Mouse (Mus musculus): ENCODE results near the gene Kcna7. TPM values are rescaled to one million over a fixed set of nuclear protein-coding genes. Genes with fewer than 3 reads are reported as not detected.

Gene Kcna7
- total RNA-seq, 2 experiments from 2014 or later = not detected

DNA sequence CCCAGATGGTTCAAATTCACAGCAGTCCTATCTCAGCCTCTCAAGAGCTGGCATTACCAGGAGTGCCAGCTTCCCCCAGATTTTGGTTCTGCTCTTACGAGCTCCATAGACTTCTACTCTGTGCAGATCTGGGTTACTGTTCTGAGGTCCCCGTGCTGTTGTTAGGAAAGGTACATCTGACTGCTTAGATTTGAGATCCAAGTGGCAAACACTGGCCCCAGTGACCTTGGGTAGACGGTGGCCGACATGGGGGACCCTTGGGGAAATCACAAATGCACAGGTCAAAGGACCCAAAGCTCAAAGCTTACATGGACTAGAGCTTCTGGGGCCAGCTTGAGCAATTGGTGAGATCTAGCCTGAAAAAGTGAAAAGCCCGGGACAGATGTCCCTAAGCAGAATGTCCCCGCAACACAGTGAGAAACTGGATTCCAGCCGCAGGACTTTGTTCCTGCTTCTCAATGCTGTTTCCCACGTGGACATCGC is 51.3 kb downstream of the Kcna7 start:
- ATAC-seq (replicated peaks; ENCODE audit: low FRiP score, poor library complexity, severe bottlenecking) = no peak

GRCm38 (mm10) chr7:45457204-45458060 is 52.0 kb downstream of the Kcna7 start:
- no peak for ATAC-seq (replicated peaks; ENCODE audit: low FRiP score, poor library complexity, severe bottlenecking)

GRCm38 (mm10) chr7:45458748-45459563 is 53.5 kb downstream of the Kcna7 start:
- ATAC-seq (replicated peaks; ENCODE audit: low FRiP score, poor library complexity, severe bottlenecking) = peak; percentile 23; the same call in 1 of the 2 replicates

Other genes starting within 250 kb of the Kcna7 start
Only the 30 nearest of the 33 such genes appear.
- gene Pth2, start 224.7 kb upstream of the Kcna7 start, total RNA-seq (2015; ENCODE audit: low replicate concordance) = not detected in 2 replicates
- not detected in 2 replicates for gene Pth2, start 224.7 kb upstream of the Kcna7 start, total RNA-seq (2017; ENCODE audit: low replicate concordance)
- not detected in 2 replicates for gene Ccdc155, start 200.8 kb upstream of the Kcna7 start, total RNA-seq (2015; ENCODE audit: low replicate concordance)
- not detected in 2 replicates for gene Ccdc155, start 200.8 kb upstream of the Kcna7 start, total RNA-seq (2017; ENCODE audit: low replicate concordance)
- gene Dkkl1, start 193.5 kb upstream of the Kcna7 start, total RNA-seq (2015; ENCODE audit: low replicate concordance) = 6.3 and 8.6 TPM in 2 replicates
- gene Dkkl1, start 193.5 kb upstream of the Kcna7 start, total RNA-seq (2017; ENCODE audit: low replicate concordance) = 0.77 TPM in 1 of 2 replicates, not detected in the other
- gene Tead2, start 189.9 kb upstream of the Kcna7 start, total RNA-seq (2015; ENCODE audit: low replicate concordance) = not detected in 2 replicates
- not detected in 2 replicates for gene Tead2, start 189.9 kb upstream of the Kcna7 start, total RNA-seq (2017; ENCODE audit: low replicate concordance)
- gene Cd37, start 166.5 kb upstream of the Kcna7 start, total RNA-seq (2015; ENCODE audit: low replicate concordance) = 82.2 and 86.1 TPM in 2 replicates
- 21.1 and 54.8 TPM in 2 replicates for gene Cd37, start 166.5 kb upstream of the Kcna7 start, total RNA-seq (2017; ENCODE audit: low replicate concordance)
- not detected in 2 replicates for gene Slc6a16, start 164.6 kb upstream of the Kcna7 start, total RNA-seq (2015; ENCODE audit: low replicate concordance)
- not detected in 2 replicates for gene Slc6a16, start 164.6 kb upstream of the Kcna7 start, total RNA-seq (2017; ENCODE audit: low replicate concordance)
- gene Slc6a21, start 128.1 kb upstream of the Kcna7 start, total RNA-seq (2015; ENCODE audit: low replicate concordance) = not detected in 2 replicates
- not detected in 2 replicates for gene Slc6a21, start 128.1 kb upstream of the Kcna7 start, total RNA-seq (2017; ENCODE audit: low replicate concordance)
- not detected in 2 replicates for gene Trpm4, start 71.9 kb upstream of the Kcna7 start, total RNA-seq (2015; ENCODE audit: low replicate concordance)
- gene Trpm4, start 71.9 kb upstream of the Kcna7 start, total RNA-seq (2017; ENCODE audit: low replicate concordance) = not detected in 2 replicates
- gene Hrc, start 70.4 kb upstream of the Kcna7 start, total RNA-seq (2015; ENCODE audit: low replicate concordance) = not detected in 2 replicates
- not detected in 2 replicates for gene Hrc, start 70.4 kb upstream of the Kcna7 start, total RNA-seq (2017; ENCODE audit: low replicate concordance)
- not detected in 2 replicates for gene Ppfia3, start 38.6 kb upstream of the Kcna7 start, total RNA-seq (2015; ENCODE audit: low replicate concordance)
- not detected in 2 replicates for gene Ppfia3, start 38.6 kb upstream of the Kcna7 start, total RNA-seq (2017; ENCODE audit: low replicate concordance)
- not detected in 2 replicates for gene Lin7b, start 35.1 kb upstream of the Kcna7 start, total RNA-seq (2015; ENCODE audit: low replicate concordance)
- not detected in 2 replicates for gene Lin7b, start 35.1 kb upstream of the Kcna7 start, total RNA-seq (2017; ENCODE audit: low replicate concordance)
- gene Snrnp70, start 9.9 kb upstream of the Kcna7 start, total RNA-seq (2015; ENCODE audit: low replicate concordance) = 143 and 194 TPM in 2 replicates
- gene Snrnp70, start 9.9 kb upstream of the Kcna7 start, total RNA-seq (2017; ENCODE audit: low replicate concordance) = 312 and 348 TPM in 2 replicates
- not detected in 2 replicates for gene Ntf5, start 8.0 kb downstream of the Kcna7 start, total RNA-seq (2015; ENCODE audit: low replicate concordance)
- gene Ntf5, start 8.0 kb downstream of the Kcna7 start, total RNA-seq (2017; ENCODE audit: low replicate concordance) = not detected in 2 replicates
- not detected in 2 replicates for gene Lhb, start 15.2 kb downstream of the Kcna7 start, total RNA-seq (2015; ENCODE audit: low replicate concordance)
- gene Lhb, start 15.2 kb downstream of the Kcna7 start, total RNA-seq (2017; ENCODE audit: low replicate concordance) = not detected in 2 replicates
- 0.84 and 5.8 TPM in 2 replicates for gene Gys1, start 29.2 kb downstream of the Kcna7 start, total RNA-seq (2015; ENCODE audit: low replicate concordance)
- gene Gys1, start 29.2 kb downstream of the Kcna7 start, total RNA-seq (2017; ENCODE audit: low replicate concordance) = 2.1 and 6.2 TPM in 2 replicates
- 39.0 and 53.3 TPM in 2 replicates for gene Ruvbl2, start 32.4 kb downstream of the Kcna7 start, total RNA-seq (2015; ENCODE audit: low replicate concordance)
- 22.6 and 28.8 TPM in 2 replicates for gene Ruvbl2, start 32.4 kb downstream of the Kcna7 start, total RNA-seq (2017; ENCODE audit: low replicate concordance)
- 2,156 and 2,353 TPM in 2 replicates for gene Ftl1, start 54.2 kb downstream of the Kcna7 start, total RNA-seq (2015; ENCODE audit: low replicate concordance)
- 950 and 960 TPM in 2 replicates for gene Ftl1, start 54.2 kb downstream of the Kcna7 start, total RNA-seq (2017; ENCODE audit: low replicate concordance)
- 10.1 and 43.6 TPM in 2 replicates for gene Bax, start 61.2 kb downstream of the Kcna7 start, total RNA-seq (2015; ENCODE audit: low replicate concordance)
- gene Bax, start 61.2 kb downstream of the Kcna7 start, total RNA-seq (2017; ENCODE audit: low replicate concordance) = 10.3 and 15.9 TPM in 2 replicates
- 0.84 TPM in 1 of 2 replicates, not detected in the other for gene Tulp2, start 76.2 kb downstream of the Kcna7 start, total RNA-seq (2015; ENCODE audit: low replicate concordance)
- gene Tulp2, start 76.2 kb downstream of the Kcna7 start, total RNA-seq (2017; ENCODE audit: low replicate concordance) = not detected in 2 replicates
- gene Gm45808, start 81.2 kb downstream of the Kcna7 start, total RNA-seq (2015; ENCODE audit: low replicate concordance) = not detected in 2 replicates
- 4.9 TPM in 1 of 2 replicates, not detected in the other for gene Gm45808, start 81.2 kb downstream of the Kcna7 start, total RNA-seq (2017; ENCODE audit: low replicate concordance)
- gene Dhdh, start 83.2 kb downstream of the Kcna7 start, total RNA-seq (2015; ENCODE audit: low replicate concordance) = 0.42 and 3.6 TPM in 2 replicates
- gene Dhdh, start 83.2 kb downstream of the Kcna7 start, total RNA-seq (2017; ENCODE audit: low replicate concordance) = 1.0 and 1.6 TPM in 2 replicates
- 164 and 168 TPM in 2 replicates for gene Nucb1, start 104.8 kb downstream of the Kcna7 start, total RNA-seq (2015; ENCODE audit: low replicate concordance)
- 789 and 905 TPM in 2 replicates for gene Nucb1, start 104.8 kb downstream of the Kcna7 start, total RNA-seq (2017; ENCODE audit: low replicate concordance)
- gene Ppp1r15a, start 120.6 kb downstream of the Kcna7 start, total RNA-seq (2015; ENCODE audit: low replicate concordance) = 814 and 867 TPM in 2 replicates
- gene Ppp1r15a, start 120.6 kb downstream of the Kcna7 start, total RNA-seq (2017; ENCODE audit: low replicate concordance) = 569 and 633 TPM in 2 replicates
- gene Plekha4, start 120.7 kb downstream of the Kcna7 start, total RNA-seq (2015; ENCODE audit: low replicate concordance) = 7.2 TPM in 1 of 2 replicates, not detected in the other
- 0.08 and 0.90 TPM in 2 replicates for gene Plekha4, start 120.7 kb downstream of the Kcna7 start, total RNA-seq (2017; ENCODE audit: low replicate concordance)
- not detected in 2 replicates for gene Hsd17b14, start 149.2 kb downstream of the Kcna7 start, total RNA-seq (2015; ENCODE audit: low replicate concordance)
- not detected in 2 replicates for gene Hsd17b14, start 149.2 kb downstream of the Kcna7 start, total RNA-seq (2017; ENCODE audit: low replicate concordance)
- 8.4 and 17.7 TPM in 2 replicates for gene Bcat2, start 164.5 kb downstream of the Kcna7 start, total RNA-seq (2015; ENCODE audit: low replicate concordance)
- gene Bcat2, start 164.5 kb downstream of the Kcna7 start, total RNA-seq (2017; ENCODE audit: low replicate concordance) = 4.0 and 22.0 TPM in 2 replicates
- gene Fgf21, start 209.8 kb downstream of the Kcna7 start, total RNA-seq (2015; ENCODE audit: low replicate concordance) = not detected in 2 replicates
- gene Fgf21, start 209.8 kb downstream of the Kcna7 start, total RNA-seq (2017; ENCODE audit: low replicate concordance) = not detected in 2 replicates
- gene Fut1, start 211.6 kb downstream of the Kcna7 start, total RNA-seq (2015; ENCODE audit: low replicate concordance) = not detected in 2 replicates
- gene Fut1, start 211.6 kb downstream of the Kcna7 start, total RNA-seq (2017; ENCODE audit: low replicate concordance) = not detected in 2 replicates
- not detected in 2 replicates for gene Izumo1, start 216.2 kb downstream of the Kcna7 start, total RNA-seq (2015; ENCODE audit: low replicate concordance)
- gene Izumo1, start 216.2 kb downstream of the Kcna7 start, total RNA-seq (2017; ENCODE audit: low replicate concordance) = not detected in 2 replicates
- not detected in 2 replicates for gene Rasip1, start 221.8 kb downstream of the Kcna7 start, total RNA-seq (2015; ENCODE audit: low replicate concordance)
- gene Rasip1, start 221.8 kb downstream of the Kcna7 start, total RNA-seq (2017; ENCODE audit: low replicate concordance) = not detected in 2 replicates

Data from erythroid progenitor cell, adult 5-6 weeks (primary cell).